Mouse (Mus musculus): ENCODE results near the gene Acot5. TPM values are rescaled to one million over a fixed set of nuclear protein-coding genes. Genes with fewer than 3 reads are reported as not detected.

Gene Acot5
- total and polyA plus RNA-seq, 2 experiments = not detected

DNA sequence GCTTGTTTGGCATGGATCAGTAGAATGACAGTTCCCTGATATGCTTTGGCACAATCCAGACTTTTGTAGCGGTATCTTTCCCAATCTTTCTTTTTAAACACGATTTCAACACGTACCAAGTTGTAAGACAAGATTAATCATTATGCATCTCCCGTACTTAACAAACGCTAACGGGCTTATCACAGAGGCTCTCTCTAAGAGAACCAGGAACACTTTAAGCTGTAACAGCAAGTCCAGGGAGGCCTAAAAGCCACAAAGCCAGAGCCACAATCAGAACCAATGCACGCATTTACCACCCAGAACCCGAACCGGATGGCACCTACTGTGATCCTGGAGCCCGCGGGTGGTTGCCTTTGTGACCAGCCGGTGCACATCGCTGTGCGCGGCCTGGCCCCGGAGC, 16.0 kb upstream of the Acot5 start:
- Histone ChIP-seq H3K4me1 (ENCODE audit: control insufficient read depth, insufficient read depth, low read length) (peaks cover 9% of the 10 kb centered on the region), H3K4me3 (ENCODE audit: insufficient read depth, low read depth, low read length) (peak overlapping the region; percentile 59), H3K27me3 (ENCODE audit: control insufficient read depth, insufficient read depth, low read length) (no peaks in the 10 kb centered on the region), H3K9ac (ENCODE audit: low read depth, low read length) (peak overlapping the region; percentile 62), H3K79me2 (ENCODE audit: control insufficient read depth, insufficient read depth, low read length) (no peaks in the 10 kb centered on the region), H3K27ac (replicated peaks; ENCODE audit: insufficient read depth, low read depth, low read length) (peak overlapping the region; percentile 81), H3K36me3 (ENCODE audit: control insufficient read depth, insufficient read depth, low read length) (no peaks in the 10 kb centered on the region)
- TF ChIP-seq POLR2A (IDR thresholded peaks at IDR 0.05; ENCODE audit: extremely low read depth, insufficient read depth, low read length) (no peak), CTCF (IDR thresholded peaks at IDR 0.05; ENCODE audit: low read depth, low read length) (no peak)
- DNase-seq (ENCODE audit: extremely low read depth, low read depth, low spot score) = peak; percentile 98
- WGBS = 6% methylated on average over 16 of the region's 16 CpGs

DNA sequence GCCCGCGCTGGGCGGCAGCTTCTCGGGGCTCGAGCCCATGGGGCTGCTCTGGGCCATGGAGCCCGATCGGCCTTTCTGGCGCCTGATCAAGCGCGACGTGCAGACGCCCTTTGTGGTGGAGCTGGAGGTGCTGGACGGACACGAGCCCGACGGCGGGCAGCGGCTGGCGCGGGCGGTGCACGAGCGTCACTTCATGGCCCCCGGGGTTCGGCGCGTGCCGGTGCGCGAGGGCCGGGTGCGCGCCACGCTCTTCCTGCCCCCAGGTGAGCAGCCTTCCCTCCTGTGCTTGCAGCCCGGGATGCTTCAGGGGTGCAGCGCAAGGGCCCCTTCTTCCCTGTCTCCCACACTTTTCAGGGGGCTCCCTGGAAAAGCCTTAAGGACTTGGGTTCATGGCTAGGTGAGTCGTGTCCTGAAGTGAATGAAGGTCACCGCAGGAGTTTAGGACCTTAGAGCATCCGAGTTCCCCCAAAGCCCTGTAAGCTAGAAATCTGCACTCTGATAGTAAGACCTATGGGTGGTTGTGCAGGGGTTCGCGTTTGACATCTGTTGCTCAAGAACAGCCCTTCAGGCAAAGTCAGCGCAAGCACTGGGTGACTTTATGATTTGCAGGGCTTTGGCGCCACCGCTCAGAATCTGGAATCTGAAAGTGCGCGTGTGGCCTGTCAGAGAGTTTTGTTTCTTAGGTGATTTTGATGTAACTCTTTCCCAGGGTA, 15.3 kb upstream of the Acot5 start:
- DNase-seq (ENCODE audit: extremely low read depth, low read depth, low spot score) = peak; percentile 76
- peak overlapping the region; percentile 62 for H3K9ac ChIP-seq (ENCODE audit: low read depth, low read length)

DNA sequence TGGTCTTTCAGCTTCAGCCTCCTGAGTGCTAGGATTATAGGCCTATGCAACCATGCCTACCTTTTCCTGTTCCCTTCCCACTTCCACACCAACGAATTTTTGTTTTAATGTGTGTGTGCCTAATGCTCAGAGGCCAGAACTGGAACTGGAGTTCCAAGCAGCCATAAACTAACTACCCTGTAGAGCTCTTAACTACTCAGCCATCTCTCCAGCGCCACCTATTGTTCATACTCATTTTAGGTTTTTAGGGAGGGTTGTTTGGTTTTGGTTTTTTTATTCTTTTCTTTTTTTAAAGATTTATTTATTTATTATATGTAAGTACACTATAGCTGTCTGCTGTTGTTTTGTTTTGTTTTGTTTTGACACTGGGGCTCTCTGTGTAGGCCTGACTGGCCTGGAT, 8.2 kb upstream of the Acot5 start:
- TF ChIP-seq POLR2A (IDR thresholded peaks at IDR 0.05; ENCODE audit: extremely low read depth, insufficient read depth, low read length) (no peak), CTCF (IDR thresholded peaks at IDR 0.05; ENCODE audit: low read depth, low read length) (peak; percentile 4; the same call in 1 of the 2 replicates)
- Histone ChIP-seq H3K4me3 (ENCODE audit: insufficient read depth, low read depth, low read length) (no peak overlapping the region), H3K9ac (ENCODE audit: low read depth, low read length) (0 out of 2 replicates have a peak overlapping the region, but pooled peaks have one; percentile 34), H3K4me1 (ENCODE audit: control insufficient read depth, insufficient read depth, low read length) (no peaks in the 10 kb centered on the region), H3K79me2 (ENCODE audit: control insufficient read depth, insufficient read depth, low read length) (no peaks in the 10 kb centered on the region), H3K27me3 (ENCODE audit: control insufficient read depth, insufficient read depth, low read length) (no peaks in the 10 kb centered on the region), H3K27ac (replicated peaks; ENCODE audit: insufficient read depth, low read depth, low read length) (no peak overlapping the region), H3K36me3 (ENCODE audit: control insufficient read depth, insufficient read depth, low read length) (no peaks in the 10 kb centered on the region)
- 7% methylated on average over 2 of the region's 2 CpGs for WGBS
- DNase-seq (ENCODE audit: extremely low read depth, low read depth, low spot score) = peak; percentile 63

More for the DNA sequence above, 15.3 kb upstream of the Acot5 start:
- Histone ChIP-seq H3K4me3 (ENCODE audit: insufficient read depth, low read depth, low read length) (peak overlapping the region; percentile 59), H3K4me1 (ENCODE audit: control insufficient read depth, insufficient read depth, low read length) (peaks cover 9% of the 10 kb centered on the region), H3K36me3 (ENCODE audit: control insufficient read depth, insufficient read depth, low read length) (no peaks in the 10 kb centered on the region), H3K79me2 (ENCODE audit: control insufficient read depth, insufficient read depth, low read length) (no peaks in the 10 kb centered on the region), H3K27ac (replicated peaks; ENCODE audit: insufficient read depth, low read depth, low read length) (peak overlapping the region; percentile 55; the same call in 1 of the 2 replicates), H3K27me3 (ENCODE audit: control insufficient read depth, insufficient read depth, low read length) (no peaks in the 10 kb centered on the region)
- 1% methylated on average over 40 of the region's 46 CpGs for WGBS
- TF ChIP-seq POLR2A (IDR thresholded peaks at IDR 0.05; ENCODE audit: extremely low read depth, insufficient read depth, low read length) (no peak), CTCF (IDR thresholded peaks at IDR 0.05; ENCODE audit: low read depth, low read length) (peak; percentile 23; the same call in 1 of the 2 replicates)

DNA sequence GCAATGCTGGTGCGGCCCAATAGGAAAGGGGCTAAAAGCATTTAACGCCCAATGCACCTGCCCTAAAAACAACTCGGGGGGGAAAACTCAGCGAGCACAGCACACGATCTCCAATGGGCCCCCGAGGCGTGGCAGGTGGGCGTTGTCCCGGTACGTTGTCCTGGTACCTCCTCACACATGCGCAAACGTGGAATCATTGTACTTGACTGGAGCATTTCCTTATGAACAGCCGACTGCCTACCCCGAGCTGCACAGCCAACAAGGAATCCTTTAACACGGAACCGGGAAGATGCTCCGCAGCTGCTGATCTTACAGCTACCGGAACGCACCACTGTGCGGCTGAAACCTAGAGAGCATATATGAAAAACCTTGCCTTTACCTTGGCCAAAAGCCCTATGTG, 6.8 kb upstream of the Acot5 start:
- 92% methylated on average over 20 of the region's 20 CpGs for WGBS
- no peaks in the 10 kb centered on the region for H3K27me3 ChIP-seq (ENCODE audit: control insufficient read depth, insufficient read depth, low read length)
- H3K9ac ChIP-seq (ENCODE audit: low read depth, low read length) = no peak overlapping the region
- TF ChIP-seq CTCF (IDR thresholded peaks at IDR 0.05; ENCODE audit: low read depth, low read length) (no peak), POLR2A (IDR thresholded peaks at IDR 0.05; ENCODE audit: extremely low read depth, insufficient read depth, low read length) (no peak)
- no peaks in the 10 kb centered on the region for H3K79me2 ChIP-seq (ENCODE audit: control insufficient read depth, insufficient read depth, low read length)
- no peak overlapping the region for H3K4me3 ChIP-seq (ENCODE audit: insufficient read depth, low read depth, low read length)
- DNase-seq (ENCODE audit: extremely low read depth, low read depth, low spot score) = no peak
- H3K36me3 ChIP-seq (ENCODE audit: control insufficient read depth, insufficient read depth, low read length) = no peaks in the 10 kb centered on the region
- H3K27ac ChIP-seq (replicated peaks; ENCODE audit: insufficient read depth, low read depth, low read length) = no peak overlapping the region
- no peaks in the 10 kb centered on the region for H3K4me1 ChIP-seq (ENCODE audit: control insufficient read depth, insufficient read depth, low read length)

DNA sequence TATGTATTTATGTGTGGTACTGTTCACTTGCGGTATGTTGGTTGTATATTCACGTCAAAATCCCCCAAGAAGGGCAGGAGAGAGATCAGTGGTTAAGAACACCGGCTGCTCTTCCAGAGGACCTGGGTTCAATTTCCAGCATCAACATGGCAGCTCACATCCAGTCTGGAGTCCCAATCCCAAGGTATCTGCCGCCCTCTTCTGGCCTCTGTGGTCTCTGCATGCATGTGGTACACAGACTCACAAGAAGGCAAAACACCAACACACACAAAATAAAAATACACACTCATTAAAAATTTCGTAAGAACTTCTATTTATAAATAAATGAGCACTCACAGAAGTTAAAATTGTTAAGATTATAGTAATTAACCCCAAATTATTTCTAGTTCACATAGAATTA, 5.9 kb upstream of the Acot5 start:
- no peaks in the 10 kb centered on the region for H3K79me2 ChIP-seq (ENCODE audit: control insufficient read depth, insufficient read depth, low read length)
- no peaks in the 10 kb centered on the region for H3K27me3 ChIP-seq (ENCODE audit: control insufficient read depth, insufficient read depth, low read length)
- no peaks in the 10 kb centered on the region for H3K4me1 ChIP-seq (ENCODE audit: control insufficient read depth, insufficient read depth, low read length)
- H3K36me3 ChIP-seq (ENCODE audit: control insufficient read depth, insufficient read depth, low read length) = no peaks in the 10 kb centered on the region
- H3K9ac ChIP-seq (ENCODE audit: low read depth, low read length) = no peak overlapping the region
- H3K27ac ChIP-seq (replicated peaks; ENCODE audit: insufficient read depth, low read depth, low read length) = no peak overlapping the region
- TF ChIP-seq POLR2A (IDR thresholded peaks at IDR 0.05; ENCODE audit: extremely low read depth, insufficient read depth, low read length) (no peak), CTCF (IDR thresholded peaks at IDR 0.05; ENCODE audit: low read depth, low read length) (peak; percentile 55)
- 74% methylated on average over 5 of the region's 5 CpGs for WGBS
- no peak overlapping the region for H3K4me3 ChIP-seq (ENCODE audit: insufficient read depth, low read depth, low read length)
- DNase-seq (ENCODE audit: extremely low read depth, low read depth, low spot score) = no peak

DNA sequence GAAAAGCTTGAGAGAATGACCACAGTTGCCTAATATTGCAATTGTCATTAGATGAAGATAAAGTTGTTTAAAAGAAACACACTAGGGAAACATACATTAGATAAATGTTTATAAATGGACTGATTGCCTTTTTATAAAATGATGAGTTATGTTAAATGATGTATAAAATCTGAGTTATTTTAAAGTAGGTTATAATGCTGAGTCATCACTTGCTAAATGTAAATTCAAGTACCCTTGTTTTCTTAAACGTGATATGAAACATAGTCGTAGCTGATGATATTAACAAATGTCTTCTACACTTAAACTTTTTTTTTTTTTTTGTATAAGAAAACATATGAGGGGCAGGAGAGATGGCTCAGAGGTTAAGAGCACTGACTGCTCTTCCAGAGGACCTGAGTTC, 5.3 kb upstream of the Acot5 start:
- no peak for DNase-seq (ENCODE audit: extremely low read depth, low read depth, low spot score)
- Histone ChIP-seq H3K36me3 (ENCODE audit: control insufficient read depth, insufficient read depth, low read length) (no peaks in the 10 kb centered on the region), H3K27ac (replicated peaks; ENCODE audit: insufficient read depth, low read depth, low read length) (no peak overlapping the region), H3K4me1 (ENCODE audit: control insufficient read depth, insufficient read depth, low read length) (peaks cover 5% of the 10 kb centered on the region; the same call in 1 of the 2 replicates), H3K79me2 (ENCODE audit: control insufficient read depth, insufficient read depth, low read length) (no peaks in the 10 kb centered on the region), H3K9ac (ENCODE audit: low read depth, low read length) (no peak overlapping the region), H3K4me3 (ENCODE audit: insufficient read depth, low read depth, low read length) (no peak overlapping the region), H3K27me3 (ENCODE audit: control insufficient read depth, insufficient read depth, low read length) (no peaks in the 10 kb centered on the region)
- WGBS = 82% methylated on average over 2 of the region's 2 CpGs
- no peak for TF ChIP-seq CTCF (IDR thresholded peaks at IDR 0.05; ENCODE audit: low read depth, low read length)
- TF ChIP-seq POLR2A (IDR thresholded peaks at IDR 0.05; ENCODE audit: extremely low read depth, insufficient read depth, low read length) = no peak

All from liver, adult 2 months (tissue).